Mouse (Mus musculus) limb, embryonic 15.5 days (tissue): ENCODE data around the gene Chrna9. TPM values are rescaled to one million over a fixed set of nuclear protein-coding genes. Genes with fewer than 3 reads are reported as not detected.

Experiments used
- ATAC-seq: fragments of 200-750 bp; cut with Nextera tagmentation; 2 replicates; pipeline ENCODE4 v1.8.0; 2017; ENCODE audit warnings: low read depth, moderate TSS enrichment; ENCODE audit not compliant: insufficient number of reproducible peaks, low FRiP score, low TSS enrichment
- H3K27ac ChIP-seq: fragments of 300-500 bp; sonication (generic); 2 replicates; pipeline ENCODE4 v1.5.1; 2015; ENCODE audit warnings: moderate library complexity, mild to moderate bottlenecking, inconsistent platforms
- H3K27me3 ChIP-seq: fragments of 300-500 bp; sonication (generic); 2 replicates; pipeline ENCODE4 v1.6.1; 2015; ENCODE audit warnings: inconsistent platforms
- H3K36me3 ChIP-seq: fragments of 300-500 bp; sonication (generic); 2 replicates; pipeline ENCODE4 v1.6.1; 2015; ENCODE audit warnings: inconsistent platforms
- H3K4me1 ChIP-seq: fragments of 300-500 bp; sonication (generic); 2 replicates; pipeline ENCODE4 v1.6.1; 2015; ENCODE audit warnings: inconsistent platforms
- H3K4me2 ChIP-seq: fragments of 300-500 bp; sonication (generic); 2 replicates; pipeline ENCODE4 v1.6.1; 2015; ENCODE audit warnings: mild to moderate bottlenecking, inconsistent platforms
- H3K4me3 ChIP-seq: fragments of 300-500 bp; sonication (generic); 2 replicates; pipeline ENCODE4 v1.5.1; 2015; ENCODE audit warnings: mild to moderate bottlenecking, inconsistent platforms
- H3K9ac ChIP-seq: fragments of 300-500 bp; sonication (generic); 2 replicates; pipeline ENCODE4 v1.6.1; 2015; ENCODE audit warnings: inconsistent platforms
- H3K9me3 ChIP-seq: fragments of 300-500 bp; sonication (generic); 2 replicates; pipeline ENCODE4 v1.6.1; 2016; ENCODE audit warnings: inconsistent platforms
- WGBS: fragments of 180-500 bp; shearing (Covaris S2); methylation state at CpG from one replicate; pipeline ENCODE4 v1.1.7; 2015; 5-methylcytosine and 5-hydroxymethylcytosine counted together
- polyA plus RNA-seq: library from polyadenylated mRNA; unstranded; fragments of >200 nt; fragmentation: Nextera tagmentation; extraction: Ambion mirVana; gene quantifications from 2 replicates; pipeline ENCODE4 v1.2.1, GENCODE M21; 2015

Gene Chrna9
- polyA plus RNA-seq, 1 experiment from 2014 or later, result 0.13 TPM

GRCm38 (mm10) chr5:65920701-65921426 lies 13.9 kb upstream of the Chrna9 start:
- H3K4me1 ChIP-seq, result peaks cover 8% of the 10 kb centered on the region
- WGBS, result 78% methylated on average over 12 of the region's 12 CpGs
- H3K4me3 ChIP-seq, result no peak overlapping the region
- H3K4me2 ChIP-seq, result no peak overlapping the region
- H3K9me3 ChIP-seq, result no peaks in the 10 kb centered on the region
- H3K9ac ChIP-seq, result no peak overlapping the region
- H3K36me3 ChIP-seq, result no peaks in the 10 kb centered on the region
- H3K27me3 ChIP-seq, result no peaks in the 10 kb centered on the region
- H3K27ac ChIP-seq, result no peak overlapping the region
- no peak for ATAC-seq

DNA sequence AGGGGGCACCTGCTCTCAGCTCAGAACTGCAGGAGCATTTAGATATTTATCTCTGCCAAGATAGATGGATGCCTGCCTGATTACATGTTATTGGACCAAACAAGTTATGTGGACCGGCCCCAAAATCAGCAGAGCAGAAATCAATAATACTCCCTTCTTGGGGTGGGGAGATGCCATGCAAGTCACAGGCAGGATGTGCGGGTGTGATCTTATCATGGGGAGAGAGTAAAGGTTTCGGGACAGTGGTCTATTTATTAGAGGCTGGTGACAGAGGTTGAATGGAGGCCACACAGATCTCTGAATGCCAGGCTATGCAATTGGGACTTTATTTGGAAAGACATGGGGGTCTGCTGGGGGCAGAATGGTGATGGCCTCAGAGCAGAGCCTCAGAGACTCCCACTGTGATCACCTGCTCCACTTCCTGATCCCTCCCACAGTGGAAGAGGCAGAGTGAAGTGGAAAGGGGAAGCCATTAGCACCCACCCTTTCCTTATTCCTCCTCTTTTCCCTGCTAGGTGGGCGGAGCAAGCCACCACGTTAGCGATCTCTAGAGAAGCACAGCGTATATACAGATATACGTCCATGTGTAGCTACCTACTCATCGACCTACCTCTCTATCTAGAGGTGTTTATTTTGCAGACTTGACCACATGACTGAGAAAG lies 13.1 kb upstream of the Chrna9 start:
- 78% methylated on average over 9 of the region's 9 CpGs for WGBS
- Histone ChIP-seq H3K4me3 (no peak overlapping the region), H3K36me3 (no peaks in the 10 kb centered on the region), H3K27me3 (no peaks in the 10 kb centered on the region), H3K27ac (no peak overlapping the region), H3K9ac (no peak overlapping the region), H3K4me2 (no peak overlapping the region), H3K4me1 (peaks cover 8% of the 10 kb centered on the region), H3K9me3 (no peaks in the 10 kb centered on the region)
- ATAC-seq, result no peak

GRCm38 (mm10) chr5:65926666-65927065 lies 8.1 kb upstream of the Chrna9 start:
- Histone ChIP-seq H3K4me1 (no peaks in the 10 kb centered on the region), H3K4me2 (no peak overlapping the region), H3K9ac (no peak overlapping the region), H3K9me3 (no peaks in the 10 kb centered on the region), H3K27me3 (no peaks in the 10 kb centered on the region), H3K36me3 (no peaks in the 10 kb centered on the region), H3K27ac (no peak overlapping the region), H3K4me3 (no peak overlapping the region)
- no peak for ATAC-seq
- 83% methylated on average over 6 of the region's 6 CpGs for WGBS

DNA sequence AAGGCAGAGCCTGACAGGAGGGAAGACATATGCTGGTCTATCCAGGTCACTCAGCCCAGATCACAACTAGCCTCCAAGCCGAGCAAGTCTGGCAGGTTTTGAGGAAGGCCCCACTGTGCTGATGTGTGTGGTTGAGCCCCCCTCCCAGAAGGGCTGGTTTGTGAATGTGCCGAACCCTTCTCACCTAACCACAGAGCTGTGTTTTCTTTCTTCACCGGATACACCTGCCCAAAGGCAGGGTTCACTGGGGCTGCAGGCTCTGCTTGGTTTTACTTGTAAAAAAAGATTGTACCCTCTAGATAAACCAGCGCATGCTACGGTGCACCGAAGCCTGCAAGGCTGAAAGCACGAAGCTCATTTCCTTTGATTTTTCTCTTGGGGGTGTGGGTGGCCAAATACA lies 5.6 kb upstream of the Chrna9 start:
- 66% methylated on average over 7 of the region's 7 CpGs for WGBS
- no peak overlapping the region for H3K9ac ChIP-seq
- H3K9me3 ChIP-seq, result no peaks in the 10 kb centered on the region
- H3K36me3 ChIP-seq, result no peaks in the 10 kb centered on the region
- H3K4me1 ChIP-seq, result no peaks in the 10 kb centered on the region
- no peaks in the 10 kb centered on the region for H3K27me3 ChIP-seq
- H3K27ac ChIP-seq, result no peak overlapping the region
- H3K4me2 ChIP-seq, result no peak overlapping the region
- H3K4me3 ChIP-seq, result no peak overlapping the region
- no peak for ATAC-seq

- Histone ChIP-seq H3K4me2 (no peak overlapping the region), H3K27me3 (no peaks in the 10 kb centered on the region), H3K9me3 (no peaks in the 10 kb centered on the region), H3K4me1 (no peaks in the 10 kb centered on the region), H3K9ac (no peak overlapping the region), H3K4me3 (no peak overlapping the region), H3K36me3 (no peaks in the 10 kb centered on the region), H3K27ac (no peak overlapping the region)
- no peak for ATAC-seq
- 69% methylated on average over 4 of the region's 4 CpGs for WGBS
Observed at GRCm38 (mm10) chr5:65930171-65930570, 4.5 kb upstream of the Chrna9 start.

GRCm38 (mm10) chr5:65933258-65933657 lies 1.5 kb upstream of the Chrna9 start:
- H3K27ac ChIP-seq, result no peak overlapping the region
- no peaks in the 10 kb centered on the region for H3K9me3 ChIP-seq
- ATAC-seq, result no peak
- H3K9ac ChIP-seq, result no peak overlapping the region
- no peak overlapping the region for H3K4me2 ChIP-seq
- no peaks in the 10 kb centered on the region for H3K36me3 ChIP-seq
- 86% methylated on average over 4 of the region's 4 CpGs for WGBS
- no peaks in the 10 kb centered on the region for H3K27me3 ChIP-seq
- no peak overlapping the region for H3K4me3 ChIP-seq
- H3K4me1 ChIP-seq, result no peaks in the 10 kb centered on the region; the same call in 1 of the 2 replicates

GRCm38 (mm10) chr5:65933764-65934163 lies 957 bp upstream of the Chrna9 start:
- no peak for ATAC-seq
- 80% methylated on average over 2 of the region's 2 CpGs for WGBS
- Histone ChIP-seq H3K4me2 (no peak overlapping the region), H3K36me3 (no peaks in the 10 kb centered on the region), H3K27ac (no peak overlapping the region), H3K9ac (no peak overlapping the region), H3K4me3 (no peak overlapping the region), H3K9me3 (no peaks in the 10 kb centered on the region), H3K4me1 (no peaks in the 10 kb centered on the region; the same call in 1 of the 2 replicates), H3K27me3 (no peaks in the 10 kb centered on the region)

DNA sequence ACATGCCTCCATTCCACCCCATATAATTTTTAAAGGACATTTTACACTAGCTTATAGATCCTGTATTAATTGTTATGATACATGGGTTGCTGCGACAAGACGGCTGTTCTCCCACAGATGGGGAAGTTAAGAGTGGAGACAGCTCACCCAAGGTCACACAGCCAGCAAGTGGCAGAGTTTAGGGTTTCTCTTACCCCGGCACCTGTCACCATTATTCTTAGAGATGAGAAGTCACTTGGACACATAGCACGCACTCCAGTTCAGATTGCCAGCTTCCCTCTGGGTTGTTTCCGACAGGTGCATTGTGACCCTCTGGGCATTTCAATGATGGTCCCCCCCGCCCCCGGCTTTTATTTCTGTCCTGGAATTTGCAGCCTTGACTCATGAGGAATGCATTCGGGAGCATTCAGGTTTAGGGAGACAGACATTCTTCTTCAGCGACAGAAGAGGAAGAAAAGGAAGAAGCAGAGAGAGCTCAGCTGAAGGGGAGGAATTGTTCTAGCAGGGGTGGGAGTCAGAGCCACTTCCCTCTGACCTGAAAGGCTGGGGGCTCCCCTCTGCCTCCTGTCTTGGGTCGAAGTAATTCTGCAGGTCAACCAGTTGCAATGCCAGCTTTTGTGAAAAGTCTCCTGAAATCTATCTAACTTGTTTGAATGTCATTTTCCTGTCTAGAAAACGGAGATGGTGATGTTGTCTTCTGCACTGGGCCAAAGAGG lies 2.4 kb downstream of the Chrna9 start:
- H3K36me3 ChIP-seq, result no peaks in the 10 kb centered on the region
- H3K4me3 ChIP-seq, result no peak overlapping the region
- ATAC-seq, result peak; percentile 55; the same call in 1 of the 2 replicates
- H3K4me1 ChIP-seq, result no peaks in the 10 kb centered on the region; the same call in 1 of the 2 replicates
- H3K9ac ChIP-seq, result no peak overlapping the region
- no peaks in the 10 kb centered on the region for H3K9me3 ChIP-seq
- no peak overlapping the region for H3K27ac ChIP-seq
- H3K4me2 ChIP-seq, result no peak overlapping the region
- H3K27me3 ChIP-seq, result no peaks in the 10 kb centered on the region
- WGBS, result 54% methylated on average over 11 of the region's 11 CpGs

GRCm38 (mm10) chr5:65937998-65938715 lies 3.4 kb downstream of the Chrna9 start:
- H3K4me1 ChIP-seq, result no peaks in the 10 kb centered on the region; the same call in 1 of the 2 replicates
- WGBS, result 58% methylated on average over 9 of the region's 9 CpGs
- H3K4me3 ChIP-seq, result no peak overlapping the region
- H3K36me3 ChIP-seq, result no peaks in the 10 kb centered on the region
- H3K4me2 ChIP-seq, result no peak overlapping the region
- no peaks in the 10 kb centered on the region for H3K9me3 ChIP-seq
- no peaks in the 10 kb centered on the region for H3K27me3 ChIP-seq
- no peak overlapping the region for H3K9ac ChIP-seq
- no peak for ATAC-seq
- no peak overlapping the region for H3K27ac ChIP-seq

GRCm38 (mm10) chr5:65941145-65941544 lies 6.4 kb downstream of the Chrna9 start:
- Histone ChIP-seq H3K27ac (no peak overlapping the region), H3K9me3 (no peaks in the 10 kb centered on the region), H3K4me3 (no peak overlapping the region), H3K36me3 (no peaks in the 10 kb centered on the region), H3K27me3 (no peaks in the 10 kb centered on the region), H3K4me2 (no peak overlapping the region), H3K4me1 (no peaks in the 10 kb centered on the region; the same call in 1 of the 2 replicates), H3K9ac (no peak overlapping the region)
- ATAC-seq, result no peak
- 47% methylated on average over 4 of the region's 4 CpGs for WGBS

- ATAC-seq, result no peak
- Histone ChIP-seq H3K4me1 (peaks cover 8% of the 10 kb centered on the region; the same call in 1 of the 2 replicates), H3K4me2 (no peak overlapping the region), H3K9ac (no peak overlapping the region), H3K36me3 (no peaks in the 10 kb centered on the region), H3K27ac (no peak overlapping the region; the same call in 1 of the 2 replicates), H3K4me3 (no peak overlapping the region), H3K27me3 (no peaks in the 10 kb centered on the region), H3K9me3 (no peaks in the 10 kb centered on the region)
- WGBS, result 47% methylated on average over 3 of the region's 3 CpGs
Observed at GRCm38 (mm10) chr5:65949822-65950221, 15.1 kb downstream of the Chrna9 start.
